Mouse (Mus musculus) kidney, adult 2 months (tissue): ENCODE measurements around the gene Macrod2. TPM values are rescaled to one million over a fixed set of nuclear protein-coding genes. Genes with fewer than 3 reads are reported as not detected.

Experiments
- DNase-seq: peaks from one replicate; pipeline ENCODE4 v3.0.0; 2021
- H3K27ac ChIP-seq: fragments of 200-500 bp; 2 replicates; pipeline ENCODE4 v1.5.1; 2012; ENCODE audit warnings: low read depth, low read length, control low read depth, inconsistent platforms; ENCODE audit not compliant: insufficient read depth
- H3K27me3 ChIP-seq: fragments of 200-500 bp; replicated peaks from 2 replicates; pipeline ENCODE4 v1.6.1; 2012; ENCODE audit warnings: mild to moderate bottlenecking, moderate library complexity, low read length, inconsistent platforms; ENCODE audit not compliant: control insufficient read depth, insufficient read depth
- H3K36me3 ChIP-seq: fragments of 200-500 bp; 2 replicates; pipeline ENCODE4 v1.6.1; 2012; ENCODE audit warnings: mild to moderate bottlenecking, moderate library complexity, low read length, inconsistent platforms; ENCODE audit not compliant: control insufficient read depth, insufficient read depth
- H3K4me1 ChIP-seq: fragments of 200-500 bp; 2 replicates; pipeline ENCODE4 v1.6.1; 2011; ENCODE audit warnings: low read length; ENCODE audit not compliant: control insufficient read depth, insufficient read depth
- H3K4me3 ChIP-seq: fragments of 200-500 bp; 2 replicates; pipeline ENCODE4 v1.5.1; 2011; ENCODE audit warnings: mild to moderate bottlenecking, low read depth, low read length, control low read depth; ENCODE audit not compliant: insufficient read depth
- CTCF ChIP-seq: fragments of 200-500 bp; conservative IDR thresholded peaks from 2 replicates; pipeline ENCODE4 v1.5.1; 2011; ENCODE audit warnings: low read depth, mild to moderate bottlenecking, control low read depth, low read length, moderate library complexity, mixed read lengths; ENCODE audit not compliant: insufficient read depth, insufficient read length
- POLR2A ChIP-seq: fragments of 200-500 bp; IDR thresholded peaks from one replicate; pipeline ENCODE4 v1.6.1; 2011; ENCODE audit warnings: low read depth, low read length, control low read depth
- WGBS: fragments of 180-500 bp; shearing (Covaris S2); methylation state at CpG from one replicate; pipeline ENCODE4 v1.1.7; 2018; 5-methylcytosine and 5-hydroxymethylcytosine counted together
- polyA plus RNA-seq: library from polyadenylated mRNA; depleted of rRNA; stranded (reverse); fragments of >200 nt; gene quantifications from 2 replicates; pipeline ENCODE4 v1.2.3, GENCODE M21; 2012

Macrod2 gene
- polyA plus RNA-seq, 1 experiment: 9.8 TPM

GRCm38 (mm10) chr2:140784626-140785025 lies 389.5 kb downstream of the Macrod2 start:
- H3K4me1 ChIP-seq: no peaks in the 10 kb centered on the region
- no peak for TF ChIP-seq POLR2A
- no peak for TF ChIP-seq CTCF
- H3K27me3 ChIP-seq: no peaks in the 10 kb centered on the region
- no peak overlapping the region for H3K27ac ChIP-seq
- H3K4me3 ChIP-seq: no peak overlapping the region
- DNase-seq: no peak
- 87% methylated on average over 2 of the region's 2 CpGs for WGBS
- H3K36me3 ChIP-seq: no peaks in the 10 kb centered on the region

GRCm38 (mm10) chr2:140790363-140790762 lies 395.3 kb downstream of the Macrod2 start:
- no peaks in the 10 kb centered on the region for H3K27me3 ChIP-seq
- no peaks in the 10 kb centered on the region for H3K36me3 ChIP-seq
- no peak for DNase-seq
- H3K4me1 ChIP-seq: no peaks in the 10 kb centered on the region
- H3K4me3 ChIP-seq: no peak overlapping the region
- H3K27ac ChIP-seq: no peak overlapping the region
- WGBS: 55% methylated on average over 5 of the region's 5 CpGs
- TF ChIP-seq CTCF (no peak), POLR2A (no peak)

- TF ChIP-seq CTCF: no peak
- TF ChIP-seq POLR2A: no peak
- Histone ChIP-seq H3K4me3 (no peak overlapping the region), H3K4me1 (no peaks in the 10 kb centered on the region), H3K27me3 (no peaks in the 10 kb centered on the region), H3K27ac (no peak overlapping the region), H3K36me3 (no peaks in the 10 kb centered on the region)
- DNase-seq: no peak
- 86% methylated on average over 4 of the region's 4 CpGs for WGBS
These were observed 398.9 kb downstream of the Macrod2 start for GRCm38 (mm10) chr2:140793886-140794608.

- no peak for DNase-seq
- Histone ChIP-seq H3K4me3 (no peak overlapping the region), H3K27me3 (no peaks in the 10 kb centered on the region), H3K36me3 (no peaks in the 10 kb centered on the region), H3K27ac (no peak overlapping the region), H3K4me1 (no peaks in the 10 kb centered on the region)
- TF ChIP-seq CTCF: no peak
- TF ChIP-seq POLR2A: no peak
- 49% methylated on average over 4 of the region's 4 CpGs for WGBS
These were observed 416.6 kb downstream of the Macrod2 start for GRCm38 (mm10) chr2:140811693-140812092.

DNA sequence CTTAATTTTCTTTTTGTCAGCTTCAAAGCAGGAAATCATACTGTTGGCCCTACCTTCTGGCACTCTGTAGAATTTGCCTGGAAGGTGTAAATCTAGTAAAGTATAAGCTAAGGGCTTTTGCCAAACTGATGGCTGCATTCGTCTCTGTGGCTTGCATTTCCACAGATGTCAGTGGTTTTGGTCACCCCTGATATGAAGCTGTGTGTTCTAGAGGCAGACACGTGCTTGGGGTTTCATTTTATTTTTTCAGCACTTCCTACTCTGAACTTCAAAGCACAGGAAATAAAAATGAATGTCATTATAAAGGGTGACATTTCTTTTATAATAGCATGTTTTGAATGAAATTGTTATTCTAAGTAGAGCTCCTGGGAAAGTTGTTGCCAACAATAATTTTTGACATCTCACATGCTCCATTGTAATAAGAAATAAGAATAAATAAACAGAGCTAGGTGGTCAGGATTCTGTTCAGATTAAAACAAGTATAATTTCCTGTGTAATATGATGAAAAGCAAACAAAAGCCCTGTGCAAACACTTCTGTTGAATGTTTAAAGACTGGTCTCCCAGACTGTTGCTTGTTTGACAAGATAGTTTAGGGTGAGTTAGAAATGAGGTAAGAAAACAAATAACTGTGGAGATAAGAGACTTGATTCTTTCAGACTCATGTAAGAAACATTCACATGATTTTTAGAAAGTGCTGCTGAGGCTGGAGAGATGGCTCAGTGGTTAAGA lies 424.4 kb downstream of the Macrod2 start:
- no peak overlapping the region for H3K27ac ChIP-seq
- H3K4me1 ChIP-seq: no peaks in the 10 kb centered on the region
- H3K4me3 ChIP-seq: no peak overlapping the region
- WGBS: 27% methylated on average over 2 of the region's 2 CpGs
- H3K36me3 ChIP-seq: no peaks in the 10 kb centered on the region
- H3K27me3 ChIP-seq: no peaks in the 10 kb centered on the region
- TF ChIP-seq POLR2A: no peak
- TF ChIP-seq CTCF: no peak
- DNase-seq: no peak

- Histone ChIP-seq H3K27ac (no peak overlapping the region), H3K27me3 (no peaks in the 10 kb centered on the region), H3K4me1 (no peaks in the 10 kb centered on the region), H3K36me3 (no peaks in the 10 kb centered on the region), H3K4me3 (no peak overlapping the region)
- 98% methylated on average over 3 of the region's 3 CpGs for WGBS
- TF ChIP-seq POLR2A (no peak), CTCF (no peak)
- DNase-seq: no peak
These were observed 427.3 kb downstream of the Macrod2 start for GRCm38 (mm10) chr2:140822378-140822777.

GRCm38 (mm10) chr2:140826241-140826640 lies 431.1 kb downstream of the Macrod2 start:
- Histone ChIP-seq H3K27ac (no peak overlapping the region), H3K4me3 (no peak overlapping the region), H3K27me3 (no peaks in the 10 kb centered on the region), H3K36me3 (no peaks in the 10 kb centered on the region), H3K4me1 (no peaks in the 10 kb centered on the region)
- DNase-seq: no peak
- 75% methylated on average over 2 of the region's 2 CpGs for whole genome bisulfite sequencing
- no peak for TF ChIP-seq POLR2A
- no peak for TF ChIP-seq CTCF
